Comparison of ENCODE assay signal across 24 mouse cellular contexts in genomic region chr2:155820779-155821178, GRCm38 (mm10). TPM values are rescaled to one million over a fixed set of nuclear protein-coding genes. Genes with fewer than 3 reads are reported as not detected.
DNase-seq lines count a peak whose midpoint lies in the region; ATAC-seq lines count a peak whose summit lies in the region.
"Had no signal": no experiment of that assay in that cellular context is flagged by ENCODE, and none has a peak within 500 bp of the region (broad histone marks: within the 10 kb centered on the region; RNA-seq: fewer than 3 reads in every experiment).

No protein-coding gene starts in this region.

- H3K27ac ChIP-seq in liver, embryonic 13.5 days, result peak overlapping the region; percentile 72; the same call in 1 of the 2 replicates
- H3K27ac ChIP-seq: embryonic facial prominence, embryonic 12.5 days; forebrain, embryonic 13.5 days; hindbrain, embryonic 15.5 days; limb, embryonic 12.5 days; liver, embryonic 15.5 days; midbrain, embryonic 10.5 days had no signal

- no peaks in the 10 kb centered on the region for H3K9me3 ChIP-seq in liver, embryonic 13.5 days (replicated peaks)
- H3K9me3 ChIP-seq: embryonic facial prominence, embryonic 12.5 days; forebrain, embryonic 13.5 days; G1E; hindbrain, embryonic 15.5 days; limb, embryonic 12.5 days; liver, embryonic 15.5 days; midbrain, embryonic 10.5 days had no signal

- H3K4me1 ChIP-seq in liver, embryonic 13.5 days (replicated peaks), result peaks cover 41% of the 10 kb centered on the region

- DNase-seq in cerebellum, adult 9-11 months, result peak; percentile 23
- DNase-seq in cerebellum, adult 11 months, result no peak
- DNase-seq in liver, embryonic 13.5 days, result no peak
- DNase-seq in liver, result no peak
- peak; percentile 59 for DNase-seq in fat pad, adult 2 months (ENCODE audit: extremely low read depth, low read depth, low spot score)
- no peak for DNase-seq in left cerebral cortex, adult 11 months (ENCODE audit: low spot score)
- no peak for DNase-seq in frontal cortex, postnatal 36 days (ENCODE audit: low spot score in 2 of 2)
- DNase-seq: adrenal gland, postnatal 10 days; kidney, postnatal 14 days had no signal

- H3K4me3 ChIP-seq in liver, embryonic 13.5 days (replicated peaks), result no peak overlapping the region
- H3K4me3 ChIP-seq: embryonic facial prominence, embryonic 12.5 days; erythroblast, embryonic 14.5 days; forebrain, embryonic 13.5 days; hindbrain, embryonic 15.5 days; layer of hippocampus, adult 2 months; limb, embryonic 12.5 days; liver, embryonic 15.5 days; midbrain, embryonic 10.5 days had no signal

- peaks cover 49% of the 10 kb centered on the region for H3K36me3 ChIP-seq in liver, embryonic 13.5 days

- no peak overlapping the region for H3K4me2 ChIP-seq in liver, embryonic 13.5 days
- H3K4me2 ChIP-seq: embryonic facial prominence, embryonic 12.5 days; forebrain, embryonic 13.5 days; heart, embryonic 11.5 days; hindbrain, embryonic 15.5 days; limb, embryonic 12.5 days; liver, embryonic 15.5 days had no signal

- no peak for ATAC-seq in liver, embryonic 13.5 days (ENCODE audit: low read depth)
- ATAC-seq: activated CD4-positive, CD25-positive, alpha-beta regulatory T cell, adult 4 months; forebrain, embryonic 13.5 days; midbrain, embryonic 16.5 days had no signal

- WGBS in liver, embryonic 13.5 days (ENCODE audit: insufficient replicate concordance), result 83% methylated on average over 5 of the region's 5 CpGs

- no peaks in the 10 kb centered on the region for H3K27me3 ChIP-seq in liver, embryonic 13.5 days
- H3K27me3 ChIP-seq: CH12.LX; embryonic facial prominence, embryonic 12.5 days; forebrain, embryonic 13.5 days; hindbrain, embryonic 15.5 days; liver, embryonic 15.5 days had no signal

- H3K9ac ChIP-seq in liver, embryonic 13.5 days, result no peak overlapping the region
- H3K9ac ChIP-seq: embryonic facial prominence, embryonic 12.5 days; forebrain, embryonic 13.5 days; hindbrain, embryonic 15.5 days; limb, embryonic 12.5 days; liver, embryonic 15.5 days had no signal

RNA-seq across cellular contexts. Expression of gene BC029722, which starts 1.6 kb away (rescaled TPM):
- polyA plus RNA-seq in liver, embryonic 13.5 days (2015; fragmentation: Nextera tagmentation; extraction: Ambion mirVana), result 5.5 and 5.7 TPM in 2 replicates

RNA-seq across cellular contexts. Expression of gene Eif6, which starts 5.9 kb away (rescaled TPM):
- polyA plus RNA-seq in liver, embryonic 13.5 days (2015; fragmentation: Nextera tagmentation; extraction: Ambion mirVana), result 179 and 182 TPM in 2 replicates

RNA-seq across cellular contexts. Expression of gene Fam83c, which starts 13.9 kb away (rescaled TPM):
- polyA plus RNA-seq in liver, embryonic 13.5 days (2015; fragmentation: Nextera tagmentation; extraction: Ambion mirVana), result 0.10 and 0.12 TPM in 2 replicates
- polyA plus RNA-seq: activated CD4-positive, CD25-positive, alpha-beta regulatory T cell, adult 4 months; erythroblast, embryonic 14.5 days; G1E; gonadal fat pad, adult 2 months; macrophage had no signal

RNA-seq across cellular contexts. Expression of gene Mmp24, which starts 45.6 kb away (rescaled TPM):
- not detected in 2 replicates for polyA plus RNA-seq in liver, embryonic 13.5 days (2015; fragmentation: Nextera tagmentation; extraction: Ambion mirVana)
- polyA plus RNA-seq: G1E; liver, embryonic 15.5 days had no signal

Comparison
In these comparisons a context has a peak if more than half of its experiments do, and no peak if none do; other contexts are left out.
1. DNase-seq: peak in cerebellum, adult 9-11 months (single experiment) and fat pad, adult 2 months (single experiment); none in cerebellum, adult 11 months (single experiment), liver, embryonic 13.5 days (single experiment), liver (single experiment), left cerebral cortex, adult 11 months (single experiment) and frontal cortex, postnatal 36 days (0 of 2).